Mouse (Mus musculus) olfactory bulb, adult 2 months (tissue): ENCODE measurements around the gene 2900026A02Rik.

Source experiments
- CTCF ChIP-seq: fragments of 200-500 bp; IDR thresholded peaks from 2 replicates; pipeline ENCODE4 v1.5.1; 2012; ENCODE audit warnings: low read depth, mild to moderate bottlenecking, low read length, moderate library complexity; ENCODE audit not compliant: insufficient read depth
- POLR2A ChIP-seq: fragments of 200-500 bp; IDR thresholded peaks from 2 replicates; pipeline ENCODE4 v1.6.1; 2012; ENCODE audit warnings: mild to moderate bottlenecking, low read depth, low read length, moderate library complexity; ENCODE audit not compliant: insufficient read depth

DNA sequence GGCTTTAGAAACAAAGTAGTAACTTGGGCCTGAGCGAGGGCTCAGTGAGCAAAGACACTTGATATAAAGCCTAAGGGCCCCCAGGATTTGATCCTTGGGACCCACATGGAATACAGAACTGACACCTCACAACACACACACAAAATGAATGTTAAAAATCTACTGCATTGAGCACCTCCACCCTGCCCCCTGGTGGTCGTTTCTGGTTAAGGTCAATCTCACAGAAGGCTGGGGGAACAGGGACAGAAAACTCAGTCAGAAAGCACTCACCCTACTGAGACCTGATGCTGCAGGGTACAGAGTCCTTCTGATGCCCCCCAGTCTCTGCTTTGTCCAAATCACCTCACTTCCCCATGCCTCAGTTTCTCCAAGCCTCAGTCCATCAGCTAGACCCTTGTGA is 53.3 kb downstream of the 2900026A02Rik start:
- TF ChIP-seq CTCF (no peak), POLR2A (no peak)
